Mouse (Mus musculus) intestine, embryonic 15.5 days (tissue): Measurements from ENCODE around the gene Ppp1r11. TPM values are rescaled to one million over a fixed set of nuclear protein-coding genes. Genes with fewer than 3 reads are reported as not detected.

ENCODE experiments used
- ATAC-seq: fragments of 200-750 bp; cut with Nextera tagmentation; 2 replicates; pipeline ENCODE4 v1.8.0; 2017; ENCODE audit warnings: moderate TSS enrichment, moderate library complexity
- H3K27ac ChIP-seq: fragments of 300-500 bp; sonication (generic); 2 replicates; pipeline ENCODE4 v1.5.1; 2015; ENCODE audit warnings: mild to moderate bottlenecking, inconsistent platforms
- H3K27me3 ChIP-seq: fragments of 300-500 bp; sonication (generic); replicated peaks from 2 replicates; pipeline ENCODE4 v1.6.1; 2015; ENCODE audit warnings: inconsistent platforms
- H3K36me3 ChIP-seq: fragments of 300-500 bp; sonication (generic); 2 replicates; pipeline ENCODE4 v1.6.1; 2015; ENCODE audit warnings: inconsistent platforms
- H3K4me1 ChIP-seq: fragments of 300-500 bp; sonication (generic); replicated peaks from 2 replicates; pipeline ENCODE4 v1.6.1; 2015; ENCODE audit warnings: inconsistent platforms
- H3K4me2 ChIP-seq: fragments of 300-500 bp; sonication (generic); replicated peaks from 2 replicates; pipeline ENCODE4 v1.6.1; 2015; ENCODE audit warnings: mild to moderate bottlenecking, inconsistent platforms
- H3K4me3 ChIP-seq: fragments of 300-500 bp; sonication (generic); replicated peaks from 2 replicates; pipeline ENCODE4 v1.5.1; 2015; ENCODE audit warnings: inconsistent platforms
- H3K9ac ChIP-seq: fragments of 300-500 bp; sonication (generic); 2 replicates; pipeline ENCODE4 v1.6.1; 2015; ENCODE audit warnings: inconsistent platforms
- H3K9me3 ChIP-seq: fragments of 300-500 bp; sonication (generic); 2 replicates; pipeline ENCODE4 v1.6.1; 2016; ENCODE audit warnings: inconsistent platforms
- WGBS: fragments of 180-500 bp; shearing (Covaris S2); methylation state at CpG from one replicate; pipeline ENCODE4 v1.1.7; 2015; 5-methylcytosine and 5-hydroxymethylcytosine counted together
- polyA plus RNA-seq: library from polyadenylated mRNA; unstranded; fragments of >200 nt; fragmentation: Nextera tagmentation; extraction: Ambion mirVana; gene quantifications from 2 replicates; pipeline ENCODE4 v1.2.1, GENCODE M21; 2015

Gene Ppp1r11
- polyA plus RNA-seq, 1 experiment from 2014 or later = 95.4 TPM

- H3K9me3 ChIP-seq = no peaks in the 10 kb centered on the region
- H3K4me1 ChIP-seq = no peaks in the 10 kb centered on the region
- H3K27ac ChIP-seq = no peak overlapping the region
- no peaks in the 10 kb centered on the region for H3K36me3 ChIP-seq
- no peak overlapping the region for H3K4me3 ChIP-seq
- ATAC-seq = no peak
- no peaks in the 10 kb centered on the region for H3K27me3 ChIP-seq
- H3K9ac ChIP-seq = no peak overlapping the region
- no peak overlapping the region for H3K4me2 ChIP-seq
- 66% methylated on average over 6 of the region's 6 CpGs for WGBS
These were observed 21.3 kb downstream of the Ppp1r11 start for GRCm38 (mm10) chr17:36930233-36930632.

- ATAC-seq = no peak
- 72% methylated on average over 12 of the region's 12 CpGs for WGBS
- Histone ChIP-seq H3K4me2 (no peak overlapping the region), H3K9ac (no peak overlapping the region), H3K27me3 (no peaks in the 10 kb centered on the region), H3K36me3 (no peaks in the 10 kb centered on the region), H3K4me1 (no peaks in the 10 kb centered on the region), H3K27ac (no peak overlapping the region), H3K9me3 (no peaks in the 10 kb centered on the region), H3K4me3 (no peak overlapping the region)
These were observed 22.2 kb downstream of the Ppp1r11 start for GRCm38 (mm10) chr17:36929236-36929932.

- 32% methylated on average over 10 of the region's 10 CpGs for WGBS
- Histone ChIP-seq H3K9me3 (no peaks in the 10 kb centered on the region), H3K27ac (no peak overlapping the region), H3K4me3 (no peak overlapping the region), H3K27me3 (no peaks in the 10 kb centered on the region), H3K4me1 (no peaks in the 10 kb centered on the region), H3K4me2 (no peak overlapping the region), H3K36me3 (no peaks in the 10 kb centered on the region), H3K9ac (no peak overlapping the region)
- no peak for ATAC-seq
These were observed 23.9 kb downstream of the Ppp1r11 start for GRCm38 (mm10) chr17:36927496-36928120.

GRCm38 (mm10) chr17:36923491-36923890 lies 28.1 kb downstream of the Ppp1r11 start:
- no peaks in the 10 kb centered on the region for H3K9me3 ChIP-seq
- WGBS = 64% methylated on average over 4 of the region's 4 CpGs

GRCm38 (mm10) chr17:36922715-36923114 lies 28.8 kb downstream of the Ppp1r11 start:
- WGBS = 77% methylated on average over 4 of the region's 4 CpGs

More at GRCm38 (mm10) chr17:36923491-36923890, 28.1 kb downstream of the Ppp1r11 start:
- no peak overlapping the region for H3K4me2 ChIP-seq
- H3K9ac ChIP-seq = no peak overlapping the region
- H3K36me3 ChIP-seq = no peaks in the 10 kb centered on the region
- H3K27ac ChIP-seq = no peak overlapping the region
- no peaks in the 10 kb centered on the region for H3K27me3 ChIP-seq
- H3K4me3 ChIP-seq = no peak overlapping the region
- no peaks in the 10 kb centered on the region for H3K4me1 ChIP-seq
- ATAC-seq = no peak

GRCm38 (mm10) chr17:36920239-36920638 lies 31.3 kb downstream of the Ppp1r11 start:
- H3K9me3 ChIP-seq = no peaks in the 10 kb centered on the region
- H3K27me3 ChIP-seq = no peaks in the 10 kb centered on the region; the same call in 1 of the 2 replicates
- no peaks in the 10 kb centered on the region for H3K4me1 ChIP-seq
- H3K27ac ChIP-seq = no peak overlapping the region
- H3K4me3 ChIP-seq = no peak overlapping the region
- ATAC-seq = peak; percentile 87
- H3K36me3 ChIP-seq = no peaks in the 10 kb centered on the region
- 36% methylated on average over 15 of the region's 15 CpGs for WGBS
- H3K4me2 ChIP-seq = 0 out of 2 replicates have a peak overlapping the region, but pooled peaks have one; percentile 36
- H3K9ac ChIP-seq = no peak overlapping the region

More at GRCm38 (mm10) chr17:36922715-36923114, 28.8 kb downstream of the Ppp1r11 start:
- Histone ChIP-seq H3K4me2 (no peak overlapping the region), H3K9me3 (no peaks in the 10 kb centered on the region), H3K9ac (no peak overlapping the region), H3K27ac (no peak overlapping the region), H3K4me1 (no peaks in the 10 kb centered on the region), H3K27me3 (no peaks in the 10 kb centered on the region), H3K4me3 (no peak overlapping the region), H3K36me3 (no peaks in the 10 kb centered on the region)
- peak; percentile 73 for ATAC-seq

- no peak overlapping the region for H3K4me2 ChIP-seq
- no peaks in the 10 kb centered on the region for H3K9me3 ChIP-seq
- H3K4me3 ChIP-seq = no peak overlapping the region
- 15% methylated on average over 9 of the region's 9 CpGs for WGBS
- H3K36me3 ChIP-seq = no peaks in the 10 kb centered on the region
- no peak overlapping the region for H3K9ac ChIP-seq
- peak; percentile 45 for ATAC-seq
- no peaks in the 10 kb centered on the region for H3K4me1 ChIP-seq
- no peaks in the 10 kb centered on the region; the same call in 1 of the 2 replicates for H3K27me3 ChIP-seq
- H3K27ac ChIP-seq = no peak overlapping the region
These were observed 36.5 kb downstream of the Ppp1r11 start for GRCm38 (mm10) chr17:36915076-36915475.

- no peaks in the 10 kb centered on the region for H3K9me3 ChIP-seq
- H3K4me3 ChIP-seq = no peak overlapping the region
- no peaks in the 10 kb centered on the region for H3K4me1 ChIP-seq
- H3K27me3 ChIP-seq = no peaks in the 10 kb centered on the region; the same call in 1 of the 2 replicates
- no peak overlapping the region for H3K27ac ChIP-seq
- H3K9ac ChIP-seq = no peak overlapping the region
- WGBS = 9% methylated on average over 2 of the region's 2 CpGs
- ATAC-seq = peak; percentile 42
- H3K4me2 ChIP-seq = no peak overlapping the region
- H3K36me3 ChIP-seq = no peaks in the 10 kb centered on the region
These were observed 37.4 kb downstream of the Ppp1r11 start for GRCm38 (mm10) chr17:36914108-36914507.

GRCm38 (mm10) chr17:36912031-36912430 lies 39.5 kb downstream of the Ppp1r11 start:
- Histone ChIP-seq H3K4me2 (no peak overlapping the region), H3K4me1 (no peaks in the 10 kb centered on the region), H3K27ac (no peak overlapping the region), H3K36me3 (no peaks in the 10 kb centered on the region), H3K9me3 (no peaks in the 10 kb centered on the region), H3K9ac (no peak overlapping the region), H3K27me3 (no peaks in the 10 kb centered on the region; the same call in 1 of the 2 replicates), H3K4me3 (no peak overlapping the region)
- WGBS = 66% methylated on average over 2 of the region's 2 CpGs
- no peak for ATAC-seq

- H3K4me1 ChIP-seq = no peaks in the 10 kb centered on the region
- H3K4me2 ChIP-seq = no peak overlapping the region
- H3K27ac ChIP-seq = no peak overlapping the region
- no peak for ATAC-seq
- WGBS = 47% methylated on average over 4 of the region's 4 CpGs
- H3K4me3 ChIP-seq = no peak overlapping the region
- no peaks in the 10 kb centered on the region for H3K27me3 ChIP-seq
- H3K9ac ChIP-seq = no peak overlapping the region
- no peaks in the 10 kb centered on the region for H3K9me3 ChIP-seq
- H3K36me3 ChIP-seq = no peaks in the 10 kb centered on the region
These were observed 41.7 kb downstream of the Ppp1r11 start for GRCm38 (mm10) chr17:36909802-36910201.

GRCm38 (mm10) chr17:36908235-36908634 lies 43.3 kb downstream of the Ppp1r11 start:
- H3K27me3 ChIP-seq = no peaks in the 10 kb centered on the region
- H3K9me3 ChIP-seq = no peaks in the 10 kb centered on the region
- H3K9ac ChIP-seq = no peak overlapping the region
- H3K36me3 ChIP-seq = no peaks in the 10 kb centered on the region
- no peak overlapping the region for H3K4me3 ChIP-seq
- 0 out of 2 replicates have a peak, but pooled peaks have one; percentile 42 for ATAC-seq
- H3K4me2 ChIP-seq = no peak overlapping the region
- WGBS = 50% methylated on average over 1 of the region's 1 CpGs
- no peak overlapping the region for H3K27ac ChIP-seq
- H3K4me1 ChIP-seq = no peaks in the 10 kb centered on the region

GRCm38 (mm10) chr17:36903651-36904050 lies 47.9 kb downstream of the Ppp1r11 start:
- Histone ChIP-seq H3K27ac (no peak overlapping the region), H3K4me2 (no peak overlapping the region), H3K9ac (no peak overlapping the region), H3K4me3 (no peak overlapping the region), H3K4me1 (no peaks in the 10 kb centered on the region), H3K9me3 (no peaks in the 10 kb centered on the region), H3K27me3 (no peaks in the 10 kb centered on the region), H3K36me3 (no peaks in the 10 kb centered on the region)
- ATAC-seq = no peak
- 73% methylated on average over 3 of the region's 3 CpGs for WGBS
